In the genomic region with DNA sequence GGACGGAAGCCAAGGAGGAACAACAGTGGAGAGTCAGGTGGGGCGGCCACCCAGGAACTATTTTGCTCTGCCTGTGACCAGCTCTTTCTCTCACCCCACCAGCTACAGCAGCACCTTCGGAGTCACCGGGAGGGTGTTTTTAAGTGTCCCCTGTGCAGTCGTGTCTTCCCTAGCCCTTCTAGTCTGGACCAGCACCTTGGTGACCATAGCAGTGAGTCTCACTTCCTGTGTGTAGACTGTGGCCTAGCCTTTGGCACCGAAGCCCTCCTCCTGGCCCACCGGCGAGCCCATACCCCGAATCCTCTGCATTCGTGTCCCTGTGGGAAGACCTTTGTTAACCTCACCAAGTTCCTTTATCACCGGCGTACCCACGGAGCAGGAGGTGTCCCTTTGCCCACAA, we compare ENCODE assay signal across 17 mouse cellular contexts.
"Had no signal": no experiment of that assay in that cellular context is flagged by ENCODE, and none has a peak within 500 bp of the region (broad histone marks: within the 10 kb centered on the region; RNA-seq: fewer than 3 reads in every experiment).

No protein-coding gene starts in this region.

- H3K4me3 ChIP-seq: liver, embryonic 15.5 days; lung, embryonic 15.5 days; midbrain, embryonic 12.5 days; neural tube, embryonic 12.5 days; stomach, embryonic 15.5 days had no signal

- H3K9me3 ChIP-seq: liver, embryonic 15.5 days; lung, embryonic 15.5 days; megakaryocyte, embryonic 14.5 days; midbrain, embryonic 12.5 days; neural tube, embryonic 12.5 days; stomach, embryonic 15.5 days had no signal

- H3K27me3 ChIP-seq: liver, embryonic 15.5 days; lung, embryonic 15.5 days; megakaryocyte, embryonic 14.5 days; midbrain, embryonic 12.5 days; neural tube, embryonic 12.5 days; stomach, embryonic 15.5 days had no signal

- H3K27ac ChIP-seq: liver, embryonic 15.5 days; lung, embryonic 15.5 days; macrophage; midbrain, embryonic 12.5 days; neural tube, embryonic 12.5 days; stomach, embryonic 15.5 days; stomach, postnatal 0 days had no signal

- DNase-seq: liver, postnatal 0 days; lung, adult 2 months; lung, postnatal 14 days; lung, postnatal 36 days; midbrain, embryonic 14.5 days; right cerebral cortex, postnatal 14 days; thymus, adult 2 months; thymus, postnatal 25 days; thymus, postnatal 4 days had no signal

- H3K9ac ChIP-seq: liver, embryonic 15.5 days; liver, postnatal 0 days; lung, embryonic 15.5 days; midbrain, embryonic 12.5 days; neural tube, embryonic 12.5 days; stomach, embryonic 15.5 days had no signal
